Mouse (Mus musculus) cerebellum, adult 9-10 months (tissue): Measurements from ENCODE around the gene Sult6b1.

Source experiments
- DNase-seq: peaks from one replicate; pipeline ENCODE4 v3.0.0; 2022

The Sult6b1 gene

DNA sequence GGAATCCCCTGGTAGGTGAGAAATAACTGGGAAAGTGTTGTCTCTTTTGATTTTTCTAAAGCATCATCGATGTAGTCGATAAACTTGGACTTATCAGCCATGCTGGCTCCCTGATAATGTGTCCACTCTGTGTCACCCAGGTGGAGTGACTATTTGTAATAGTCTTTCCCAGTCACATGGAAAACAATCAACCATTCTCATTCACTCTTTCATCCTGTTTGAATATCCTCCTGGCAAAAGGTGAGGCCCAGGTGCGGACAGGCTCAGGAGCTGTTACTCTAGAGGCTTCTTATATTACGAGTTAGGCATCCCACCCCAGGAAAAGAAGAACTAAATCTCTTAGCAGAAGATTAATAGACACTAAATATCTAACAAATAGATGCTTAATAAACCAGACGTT, at the start of gene Sult6b1:
Sult6b1 (minus strand) TSS at position 101 of the 400 bp plus-strand sequence.
- DNase-seq, result no peak

DNA sequence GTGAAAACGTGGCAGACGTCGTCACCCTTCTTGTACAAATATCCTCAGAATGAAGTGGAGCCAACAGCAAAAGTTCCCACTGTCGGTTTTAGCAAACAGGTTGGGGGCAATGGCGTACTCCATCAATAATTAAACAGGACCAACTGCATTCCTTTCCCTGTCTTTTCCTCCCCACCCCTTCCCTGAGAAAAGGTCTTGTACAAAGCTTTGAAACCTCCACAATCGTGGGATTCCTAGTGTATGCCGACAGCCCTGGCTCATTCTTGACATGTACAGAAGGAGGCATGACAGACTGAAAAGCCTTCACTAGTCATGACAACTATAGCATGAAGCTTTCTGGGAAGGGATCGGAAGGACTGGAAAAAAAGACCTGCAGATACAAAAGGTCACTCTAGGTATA, 46.4 kb upstream of the Sult6b1 start:
- DNase-seq, result no peak

DNA sequence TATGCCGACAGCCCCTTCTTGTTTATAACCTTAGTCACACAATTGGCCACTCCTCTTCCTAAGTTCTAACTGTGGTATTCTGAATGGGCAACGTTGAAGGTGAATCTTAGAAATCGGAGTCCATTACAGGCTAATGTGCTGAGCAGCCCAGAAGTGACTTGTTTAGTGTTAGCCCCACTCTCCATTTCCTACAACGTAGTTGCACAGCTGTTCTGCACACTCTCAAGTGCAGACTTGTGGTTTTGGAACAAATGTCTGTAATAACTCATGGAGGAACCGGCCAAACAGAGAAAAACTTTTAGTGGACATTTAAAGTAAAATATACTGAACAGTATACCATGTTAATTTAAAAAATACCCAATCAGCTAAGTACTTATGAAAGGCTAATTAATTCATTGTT, 45.3 kb upstream of the Sult6b1 start:
- DNase-seq, result no peak

DNA sequence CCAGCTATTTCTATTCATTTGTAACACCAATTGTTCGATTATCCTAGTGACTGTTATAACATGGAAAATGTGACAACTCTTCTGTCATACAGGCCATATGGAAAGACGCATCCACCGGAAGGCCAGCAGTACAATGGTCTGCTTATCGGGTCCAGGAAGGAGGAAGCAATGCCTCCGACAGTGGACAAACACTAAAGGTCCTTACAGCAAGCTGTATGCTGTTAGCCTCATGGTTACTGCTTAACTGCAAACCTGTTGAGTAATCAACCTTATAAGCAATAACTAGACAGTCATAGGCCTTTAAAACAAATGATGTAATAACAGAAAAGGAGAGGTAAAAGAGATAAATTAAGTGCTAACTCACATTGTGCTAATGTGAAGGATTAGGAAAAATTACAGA, 44.4 kb upstream of the Sult6b1 start:
- no peak for DNase-seq

DNA sequence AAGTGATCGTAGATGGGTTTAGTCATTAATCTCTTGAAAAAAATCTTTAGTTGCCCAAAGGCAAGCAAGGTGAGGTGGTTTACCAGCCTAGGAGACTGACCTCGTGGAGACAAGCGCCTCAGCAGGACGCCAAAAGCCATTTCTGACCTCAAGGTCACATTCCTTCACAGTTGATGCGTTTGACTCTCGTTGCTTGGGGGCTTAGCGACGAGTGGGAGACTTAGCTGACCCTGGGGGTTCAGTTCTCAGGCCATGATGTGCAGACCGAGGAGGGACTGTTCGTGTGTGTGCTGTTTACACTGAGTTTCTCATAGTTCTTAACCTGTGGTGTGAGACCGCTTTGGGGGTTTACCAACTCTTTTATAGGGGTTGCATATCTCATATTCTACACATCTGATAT, 35.8 kb upstream of the Sult6b1 start:
- no peak for DNase-seq

DNA sequence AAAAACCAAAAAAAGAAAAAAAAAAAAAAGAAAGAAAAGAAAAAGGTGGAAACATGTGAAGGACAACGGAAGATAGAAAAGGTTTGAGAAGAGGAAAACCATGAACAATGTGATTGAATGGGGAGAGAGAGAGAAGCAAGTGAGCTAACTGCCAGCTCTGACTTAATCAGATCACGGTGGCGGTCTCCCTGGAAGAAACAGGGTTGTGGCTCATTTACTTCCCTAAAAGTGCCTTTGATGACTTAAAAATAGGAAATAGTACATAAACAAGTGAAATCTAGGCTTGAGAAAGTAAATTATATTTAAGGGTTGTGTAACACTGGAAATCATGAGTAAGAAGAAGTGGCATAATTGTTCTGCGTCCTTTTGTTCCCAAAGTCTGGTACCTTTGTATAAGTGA, 32.1 kb upstream of the Sult6b1 start:
- no peak for DNase-seq

DNA sequence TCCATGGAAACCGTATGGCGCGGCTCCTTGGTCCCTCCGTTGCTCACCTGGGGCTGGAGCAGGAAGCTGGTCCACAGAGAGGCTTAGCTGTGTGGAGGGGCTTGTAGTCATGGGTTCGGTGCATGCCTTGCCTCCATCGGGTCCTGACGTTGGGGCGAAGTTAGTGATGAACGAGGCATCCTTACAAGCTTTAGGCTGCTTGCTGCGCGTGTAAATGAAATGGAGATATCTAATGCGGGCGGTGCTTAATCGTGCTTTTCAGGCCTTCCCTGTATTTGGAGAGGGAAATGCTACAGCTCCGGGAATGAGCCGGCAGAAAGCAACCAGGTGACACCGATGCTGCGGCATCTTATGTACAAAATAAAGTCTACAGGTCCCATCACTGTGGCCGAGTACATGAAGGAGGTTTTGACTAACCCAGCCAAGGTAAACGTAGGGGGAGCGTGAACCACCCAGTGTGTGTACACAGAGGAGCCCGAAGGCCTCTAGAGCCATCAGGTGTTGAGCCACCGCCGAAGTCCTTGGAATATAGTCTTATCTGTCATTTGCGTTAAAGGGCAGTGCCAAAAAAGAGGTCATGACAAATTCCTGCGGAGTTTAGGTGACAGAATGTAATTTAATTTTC, 30.5 kb upstream of the Sult6b1 start:
- DNase-seq, result no peak

DNA sequence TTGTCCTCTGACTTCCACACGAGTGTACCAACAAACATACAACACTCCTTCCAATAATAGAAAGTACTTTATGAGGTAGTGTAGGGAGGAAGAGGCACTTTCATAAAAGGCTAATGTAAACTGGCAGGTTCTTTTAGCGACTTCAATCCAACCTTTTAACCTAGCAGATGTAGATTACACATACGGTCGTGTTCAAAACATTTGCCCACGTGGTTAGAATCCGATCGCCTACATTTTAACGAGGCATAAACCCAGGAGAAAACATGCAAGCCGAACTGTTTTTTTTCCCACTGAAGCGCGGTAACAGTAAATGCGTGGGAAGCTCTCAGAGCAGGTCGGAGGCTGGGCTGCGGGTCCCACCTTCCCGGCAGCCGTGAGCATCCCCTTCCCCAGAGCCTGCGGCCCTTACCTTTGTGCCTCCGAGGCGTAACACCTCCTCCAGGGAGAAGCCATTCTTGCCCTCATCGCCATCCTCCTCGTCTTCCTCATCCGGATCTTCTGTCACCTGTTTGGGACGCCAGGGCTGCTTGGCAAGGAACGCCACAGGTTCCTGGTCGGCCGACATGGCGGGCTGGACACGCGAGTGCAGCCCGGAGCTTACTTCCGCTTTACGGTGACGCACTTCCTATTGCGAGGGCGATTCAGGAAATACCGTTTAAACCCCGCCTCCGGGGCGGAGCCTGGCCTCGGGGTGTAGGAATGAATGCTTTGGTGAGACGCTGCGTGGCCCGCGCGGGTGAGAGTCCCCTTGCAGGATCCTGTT, 29.9 kb upstream of the Sult6b1 start, which contains the start of the genes Cebpz and Ndufaf7:
Cebpz (minus strand) TSS at position 601 of the 763 bp plus-strand sequence.
Ndufaf7 (plus strand) TSS at position 671 of the 763 bp plus-strand sequence.
- peak; percentile 99 for DNase-seq

DNA sequence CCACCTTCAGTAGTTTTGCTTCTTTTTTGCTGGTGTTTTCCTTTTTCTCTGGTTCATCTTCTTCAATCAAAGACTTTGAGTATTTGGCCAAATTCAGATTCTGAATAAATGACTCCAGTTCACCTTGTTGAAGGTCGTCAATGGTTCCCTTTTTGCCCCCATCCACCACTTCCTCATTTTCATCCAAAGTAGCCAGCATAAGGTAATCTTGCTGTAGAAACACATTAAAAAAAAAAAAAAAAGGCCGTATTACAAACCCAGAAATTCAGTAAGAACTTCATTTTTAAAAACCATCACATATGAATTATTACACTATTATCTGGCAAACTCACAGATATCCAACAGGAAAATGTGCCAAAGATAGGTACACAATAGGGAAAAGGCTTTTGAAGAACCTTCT, 29.1 kb upstream of the Sult6b1 start:
- DNase-seq, result no peak

DNA sequence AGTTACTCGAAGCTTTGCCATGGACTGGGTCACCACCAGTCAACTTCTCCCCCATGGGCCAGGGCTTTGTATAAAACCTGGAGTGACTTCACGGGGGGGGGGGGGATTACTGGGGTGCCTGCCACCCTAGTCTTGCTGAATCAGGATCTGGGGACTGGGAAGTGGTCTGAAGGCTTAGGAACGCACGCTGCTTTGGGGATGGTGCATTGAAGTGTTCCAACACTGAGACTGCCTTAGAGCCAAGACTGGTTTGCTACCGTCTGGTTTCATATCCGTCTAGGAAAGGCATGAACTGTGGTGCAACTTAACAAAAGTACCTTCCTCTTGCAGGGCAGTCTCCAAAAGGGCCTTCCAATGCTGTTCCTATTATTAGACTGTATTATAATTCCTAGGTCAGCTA, 10.9 kb upstream of the Sult6b1 start:
- DNase-seq, result no peak

DNA sequence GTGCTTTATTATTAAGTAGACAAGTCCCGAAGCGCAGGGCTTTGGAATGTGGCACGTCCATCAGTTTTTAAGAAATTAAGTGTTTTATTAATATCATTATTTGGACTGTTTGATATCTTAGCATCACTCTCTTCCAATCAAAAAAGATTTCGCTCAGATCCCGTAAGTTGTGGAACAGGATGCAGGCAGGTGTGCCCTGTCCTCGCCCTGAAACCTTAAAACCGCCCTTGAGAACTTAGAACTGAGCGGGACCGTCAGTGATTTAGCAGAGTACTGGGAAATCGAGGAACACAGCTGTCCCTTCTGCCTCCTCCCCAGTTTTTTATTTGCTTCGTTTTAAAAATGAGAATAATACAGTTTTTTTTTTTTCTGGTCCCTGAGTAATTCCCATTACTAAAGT, 10.1 kb upstream of the Sult6b1 start:
- no peak for DNase-seq

DNA sequence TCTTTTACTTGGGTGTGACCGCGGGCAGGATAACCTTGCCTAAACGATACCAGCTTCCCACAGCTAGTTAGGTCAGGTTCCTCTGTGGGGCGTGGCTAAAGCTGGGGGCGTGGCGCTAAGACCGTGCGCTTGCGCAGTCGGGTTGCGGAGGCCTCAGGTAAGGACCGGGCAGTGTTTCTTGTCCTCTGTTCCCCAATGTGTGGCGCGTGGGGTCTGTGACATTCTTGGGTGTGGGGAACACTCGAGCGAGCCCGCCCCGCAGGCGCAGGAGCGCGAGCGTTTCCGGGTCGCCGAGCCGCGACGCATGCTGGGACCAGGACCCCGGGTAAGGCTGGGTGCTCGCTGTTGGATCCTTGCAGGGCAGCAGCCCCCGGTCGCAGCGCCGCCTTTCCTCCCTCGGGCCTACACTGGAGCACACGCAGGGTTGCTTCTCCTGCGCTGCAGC, 9.6 kb upstream of the Sult6b1 start, which contains the start of gene Cebpzos:
Cebpzos (plus strand) TSS at position 132 of the 445 bp plus-strand sequence.
- peak; percentile 95 for DNase-seq

DNA sequence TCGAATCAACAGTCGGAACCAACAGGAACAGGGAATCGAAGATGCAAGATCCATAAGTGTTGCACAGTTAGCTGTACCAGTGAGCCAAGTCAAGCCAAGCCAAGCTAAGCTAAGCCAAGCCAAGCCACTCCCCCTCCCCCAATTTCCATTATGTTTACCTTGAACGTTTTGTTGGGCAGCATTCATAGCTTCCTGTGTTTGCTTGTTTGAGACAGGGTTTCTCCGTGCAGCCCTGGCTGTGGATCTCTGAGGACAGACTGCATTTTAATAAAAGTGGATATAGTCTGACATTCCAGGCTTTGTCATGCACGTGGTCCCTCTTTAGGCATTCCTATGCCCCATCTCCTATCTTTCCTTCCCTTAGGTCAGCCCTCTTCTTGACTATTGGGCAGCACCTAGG, 9.0 kb upstream of the Sult6b1 start:
- DNase-seq, result peak; percentile 33

DNA sequence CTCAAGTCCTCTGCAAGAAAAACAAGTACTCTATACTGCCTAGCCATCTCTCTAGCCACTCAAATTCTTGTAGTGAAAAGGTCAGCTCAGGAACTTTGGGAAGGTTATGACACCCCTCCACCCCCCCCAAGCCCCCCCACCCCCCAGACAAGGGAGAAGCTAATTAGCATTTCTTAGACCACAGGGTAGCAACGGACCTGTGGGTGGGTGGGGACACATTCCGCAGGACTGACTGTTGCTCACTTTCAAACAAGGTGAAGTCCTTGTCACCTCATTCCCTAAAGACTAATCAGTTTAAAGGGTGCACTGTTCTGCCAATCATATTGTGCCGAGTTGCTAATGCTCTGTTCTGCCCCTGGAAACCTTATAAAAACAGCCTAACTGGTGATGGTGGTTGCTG, 7.1 kb upstream of the Sult6b1 start:
- DNase-seq, result no peak

DNA sequence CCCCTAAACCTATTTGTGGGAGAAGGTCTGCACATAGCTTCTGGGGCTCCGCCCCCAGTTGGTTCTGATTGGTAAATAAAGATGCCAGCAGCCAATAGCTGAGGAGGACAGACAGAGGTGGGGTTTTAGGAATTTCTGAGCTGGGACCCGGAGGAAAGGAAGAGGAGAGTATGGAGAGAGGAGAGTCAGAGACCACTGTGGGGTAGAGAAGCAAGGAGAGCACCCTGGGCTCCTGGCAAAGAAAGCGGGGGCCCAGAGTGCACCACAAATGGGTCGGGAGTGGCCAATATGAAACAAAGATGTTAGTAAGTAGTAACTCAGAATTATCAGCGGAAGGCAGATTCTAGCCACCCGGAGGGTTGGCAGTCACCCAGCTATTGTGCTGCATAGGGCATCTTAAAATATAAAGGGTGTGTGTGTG, 6.1 kb upstream of the Sult6b1 start:
- peak; percentile 59 for DNase-seq

DNA sequence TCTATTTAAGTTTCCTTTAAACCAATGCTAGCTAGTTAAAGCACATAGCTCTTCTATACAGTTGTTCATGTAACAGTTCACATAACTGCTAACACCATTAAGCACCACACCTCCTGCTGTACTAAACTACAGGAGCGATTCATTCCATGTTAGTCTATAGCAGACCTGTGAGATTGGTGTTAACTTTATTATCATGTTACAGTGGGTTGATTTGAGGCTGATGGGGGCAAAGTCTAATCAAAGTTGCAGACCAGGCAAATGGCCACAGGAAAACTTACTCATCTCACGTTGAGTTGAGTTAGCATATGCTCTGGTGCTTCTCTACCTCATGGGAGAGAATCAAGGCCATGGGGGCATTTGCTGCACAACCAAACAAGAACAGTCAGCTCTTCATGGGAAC, 2.6 kb upstream of the Sult6b1 start:
- no peak for DNase-seq

DNA sequence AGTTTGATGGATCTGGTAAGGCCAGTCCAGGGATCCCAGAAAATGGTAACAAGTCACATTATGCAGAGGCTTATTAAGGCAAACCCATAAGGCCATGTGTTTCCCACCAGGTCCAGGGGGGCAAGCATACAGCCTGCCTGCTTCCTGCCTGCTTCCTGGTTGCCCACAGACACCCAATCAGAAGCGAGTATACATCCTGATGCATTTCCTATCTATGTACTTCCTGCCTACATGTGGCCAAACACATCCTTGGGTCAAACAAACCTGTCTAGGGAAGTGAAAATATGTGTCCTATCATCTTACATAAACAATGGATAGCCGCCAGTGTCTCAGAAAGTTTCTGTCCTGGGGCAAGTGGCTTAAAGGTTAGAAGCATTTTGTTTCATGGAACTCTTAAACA, 3.6 kb downstream of the Sult6b1 start:
- DNase-seq, result no peak

DNA sequence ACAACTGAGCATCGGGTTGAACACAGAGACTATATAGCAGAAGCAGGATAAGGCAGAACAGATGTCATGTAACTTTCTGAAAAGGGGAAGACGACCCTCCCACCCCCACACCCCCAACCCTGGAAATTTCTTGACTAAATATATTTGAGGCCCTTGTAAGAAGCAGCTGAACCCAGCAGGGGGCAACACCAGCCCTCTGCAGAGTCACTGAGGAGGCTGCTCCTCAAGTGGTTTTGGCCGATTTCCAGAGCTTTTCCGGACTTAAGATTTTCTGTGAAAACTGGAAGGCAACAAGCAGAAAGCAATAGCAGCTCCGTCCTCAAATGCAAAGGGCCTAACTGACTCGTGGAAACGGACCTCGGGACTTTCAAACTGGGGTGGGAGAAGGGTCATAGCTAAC, 11.4 kb downstream of the Sult6b1 start:
- DNase-seq, result no peak

DNA sequence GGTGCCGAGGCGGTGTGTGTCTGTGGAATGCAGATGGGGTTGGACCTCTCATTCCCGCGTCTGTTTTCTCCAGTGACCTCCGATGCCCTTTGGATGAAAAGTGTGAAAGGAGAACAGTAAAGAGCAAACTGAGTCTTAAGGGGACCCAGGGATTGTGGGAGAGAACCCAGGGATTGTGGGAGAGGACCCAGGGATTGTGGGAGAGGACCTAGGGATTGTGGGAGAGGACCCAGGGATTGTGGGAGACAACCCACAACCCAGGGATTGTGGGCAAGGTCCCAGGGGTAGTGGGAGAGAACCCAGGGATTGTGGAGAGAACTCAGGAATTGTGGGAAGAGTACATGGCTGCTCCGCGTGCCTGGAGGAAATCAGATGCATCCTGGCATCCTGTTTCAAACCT, 11.8 kb downstream of the Sult6b1 start:
- DNase-seq, result no peak

DNA sequence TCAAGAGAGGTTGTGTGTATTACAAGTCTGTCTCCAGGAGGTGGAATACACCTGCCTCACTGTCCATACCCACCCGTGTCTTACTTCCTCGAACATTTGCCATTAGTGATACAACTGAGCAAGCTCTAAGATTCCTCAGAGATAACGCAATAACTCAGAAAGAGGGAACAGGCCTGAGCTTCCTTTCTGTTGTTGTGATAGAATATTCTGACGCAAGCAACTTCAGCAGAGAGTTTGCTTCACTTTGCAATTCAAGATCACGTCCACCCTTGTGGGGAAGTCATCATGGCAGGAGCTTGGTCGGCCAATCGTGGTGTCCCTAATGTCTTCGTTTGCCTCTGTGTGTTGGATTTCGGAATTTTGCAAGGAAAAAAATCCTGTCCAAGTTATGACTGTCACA, 15.8 kb downstream of the Sult6b1 start:
- no peak for DNase-seq

DNA sequence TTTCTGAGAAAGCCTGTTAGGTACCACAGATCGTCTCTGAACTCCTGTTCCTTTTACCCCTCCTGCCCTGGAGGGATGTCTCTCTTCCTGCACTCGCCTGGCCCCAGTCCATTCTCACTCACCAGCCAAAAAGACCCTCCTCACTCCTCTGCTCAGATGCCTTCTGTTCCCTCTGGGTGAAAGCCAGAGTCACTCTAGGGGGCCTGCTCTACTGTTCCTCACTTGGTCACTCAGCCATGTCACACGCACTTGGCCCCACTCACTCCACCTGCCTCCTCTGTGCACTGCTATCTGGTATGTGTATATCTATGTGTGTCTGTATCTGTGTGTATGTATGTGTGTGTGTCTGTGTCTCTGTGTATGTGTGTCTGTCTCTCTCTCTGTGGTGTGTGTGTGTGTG, 17.6 kb downstream of the Sult6b1 start:
- DNase-seq, result no peak

DNA sequence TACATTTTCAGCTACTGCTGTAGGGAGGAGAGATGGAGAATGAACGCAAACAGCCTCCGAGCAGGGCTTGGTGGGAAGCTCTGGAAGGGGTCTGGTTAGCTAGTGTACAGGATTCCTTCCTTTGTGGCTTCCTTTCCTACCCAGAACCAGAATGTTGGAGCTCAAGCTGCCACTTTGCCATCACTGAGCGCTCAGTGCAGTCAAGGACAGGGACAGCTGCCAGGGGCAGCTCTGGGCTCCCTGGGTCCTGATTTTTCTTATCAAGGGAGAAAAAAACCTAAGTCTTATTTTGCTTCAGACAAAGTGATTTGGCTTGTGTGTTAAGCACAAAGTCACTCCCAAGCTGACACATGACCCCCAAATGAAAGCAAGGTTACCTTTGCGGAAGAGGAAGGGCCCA, 18.2 kb downstream of the Sult6b1 start:
- DNase-seq, result no peak

DNA sequence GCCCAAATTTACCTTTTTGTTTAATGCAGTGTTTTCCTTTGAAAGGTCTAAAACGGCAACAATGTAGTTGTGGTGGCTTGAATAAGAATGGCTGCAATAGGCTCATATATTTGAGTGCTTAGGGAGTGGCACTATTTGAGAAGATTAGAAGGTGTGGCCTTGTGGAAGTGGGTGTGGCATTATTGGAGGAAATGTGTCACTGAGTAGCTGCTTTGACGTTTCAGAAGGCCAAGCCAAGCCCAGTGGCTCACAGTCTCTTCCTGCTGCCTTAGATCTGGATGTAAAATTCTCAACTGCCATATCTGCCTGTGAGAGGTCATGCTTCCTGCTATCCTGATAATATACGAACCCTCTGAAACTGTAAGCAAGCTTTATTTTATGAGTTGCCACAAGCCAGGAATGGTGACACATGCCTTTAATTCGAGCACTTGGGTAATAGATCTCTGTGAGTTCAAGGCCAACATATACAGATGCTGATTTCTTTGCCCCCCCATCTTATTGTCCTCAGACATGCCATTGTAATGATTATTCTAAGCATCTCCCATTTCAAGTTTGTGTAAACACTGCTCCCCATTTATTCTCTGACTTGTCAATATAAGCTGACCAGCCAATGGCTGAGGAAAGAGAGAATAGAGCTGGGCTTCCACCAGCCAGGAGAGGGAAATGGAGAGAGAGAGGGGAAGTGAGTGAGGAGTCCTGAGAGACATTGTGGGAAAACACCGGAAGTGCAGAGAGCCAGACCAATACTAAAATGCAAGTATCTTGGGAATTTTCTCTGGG, 21.3 kb downstream of the Sult6b1 start:
- DNase-seq, result no peak

DNA sequence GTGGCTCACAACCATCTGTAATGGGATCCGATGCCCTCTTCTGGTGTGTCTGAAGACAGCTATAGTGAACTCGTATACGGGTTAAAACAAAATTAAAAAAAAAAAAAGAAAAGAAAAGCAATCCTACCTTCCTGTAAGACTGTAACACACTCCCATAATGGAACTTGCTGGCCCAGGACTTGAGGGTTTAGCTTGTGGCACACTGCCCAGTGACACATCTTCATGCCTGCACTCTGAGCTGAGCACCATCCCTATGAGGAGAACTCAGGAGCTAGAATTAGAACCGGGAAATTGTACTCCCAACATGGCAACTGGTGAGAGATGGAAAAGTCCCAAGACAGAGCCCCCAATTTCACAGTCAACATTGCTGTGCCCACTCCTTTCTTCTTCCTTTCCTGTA, 23.5 kb downstream of the Sult6b1 start:
- no peak for DNase-seq
